In the genomic region with DNA sequence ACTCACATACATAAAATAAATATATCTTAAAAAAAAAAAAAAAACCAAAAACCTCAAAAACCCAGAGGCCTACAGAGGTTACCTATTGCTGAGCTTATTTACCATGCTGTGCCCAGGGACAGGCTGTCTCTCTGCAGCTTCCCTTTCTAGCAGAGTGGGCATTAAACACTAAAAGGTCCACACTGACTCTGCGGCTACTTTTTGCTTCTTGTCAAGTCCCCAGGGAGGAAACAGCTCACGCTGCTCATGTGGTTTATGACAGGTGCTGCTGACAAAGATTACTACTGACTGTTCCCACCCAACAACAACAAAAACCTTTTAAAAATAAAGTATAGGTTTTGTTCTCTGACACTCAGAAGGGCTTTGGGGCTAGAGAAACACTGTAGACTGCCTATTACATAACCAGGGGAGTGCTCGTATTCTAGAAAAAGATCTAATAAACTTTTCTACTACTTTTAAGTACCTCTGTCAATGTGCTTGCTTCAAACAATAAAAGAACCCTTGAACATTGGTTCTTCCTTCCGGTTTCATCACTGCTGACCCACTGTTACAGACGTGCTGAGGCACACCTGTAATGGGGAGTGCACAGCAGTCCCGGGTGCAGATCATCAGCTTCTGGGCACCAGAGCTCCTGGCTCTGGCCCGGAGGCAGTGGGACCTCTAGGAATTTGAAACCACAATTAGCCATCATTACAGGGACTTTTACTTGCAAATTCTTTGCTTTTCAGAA, we compare ENCODE assay signal across 27 mouse cellular contexts.
DNase-seq lines count a peak whose midpoint lies in the region; ATAC-seq and TF ChIP-seq lines count a peak whose summit lies in the region.
"Had no signal": no experiment of that assay in that cellular context is flagged by ENCODE, and none has a peak within 500 bp of the region (broad histone marks: within the 10 kb centered on the region; RNA-seq: fewer than 3 reads in every experiment).

No protein-coding gene starts in this region.

- no peak for DNase-seq in gastrocnemius, adult 2 months
- DNase-seq in gastrocnemius, postnatal 36 days = no peak
- peak; percentile 28 for DNase-seq in 416B (ENCODE audit: low read depth)
- peak; percentile 25 for DNase-seq in CD4-positive, CD25-positive, alpha-beta regulatory T cell, adult 2 months (ENCODE audit: low read depth, low spot score)
- DNase-seq in forebrain, postnatal 0 days = no peak
- DNase-seq in liver, postnatal 0 days = no peak
- DNase-seq: cerebellum, adult 11 months; cerebellum, adult 9-10 months; cerebellum, postnatal 36 days; embryo, embryonic 11 days; heart, postnatal 10 days; kidney, adult 11 months; kidney, postnatal 14 days; liver; lung, embryonic 14.5 days; thymus, postnatal 14 days had no signal

- intact Hi-C loops in gastrocnemius, adult 2 months (cut with DNase I) = no loop called here
- intact Hi-C loops in gastrocnemius, postnatal 36 days (cut with DNase I) = loop anchor here (5.0 kb wide), 2 partner anchors 55 to 130 kb away; no protein-coding TSS in a partner anchor

- TF ChIP-seq CTCF in gastrocnemius, adult 2 months (IDR thresholded peaks at IDR 0.05) = no peak
- no peak for TF ChIP-seq CTCF in forebrain, postnatal 0 days (IDR thresholded peaks at IDR 0.05; ENCODE audit: low read depth)
- no peak for TF ChIP-seq CTCF in liver, postnatal 0 days (IDR thresholded peaks at IDR 0.05; ENCODE audit: low read depth)

- H3K27me3 ChIP-seq in forebrain, postnatal 0 days (ENCODE audit: insufficient read depth, low read length) = no peaks in the 10 kb centered on the region
- no peaks in the 10 kb centered on the region for H3K27me3 ChIP-seq in liver, postnatal 0 days (ENCODE audit: insufficient read depth, low read length)
- no peaks in the 10 kb centered on the region for H3K27me3 ChIP-seq in intestine, embryonic 15.5 days (replicated peaks)
- H3K27me3 ChIP-seq: embryonic facial prominence, embryonic 12.5 days; heart, embryonic 13.5 days; neural tube, embryonic 15.5 days had no signal

- ATAC-seq in common myeloid progenitor, adult 5-6 weeks (replicated peaks; ENCODE audit: low read depth, poor library complexity, severe bottlenecking) = peak; percentile 51; the same call in 1 of the 2 replicates
- ATAC-seq in forebrain, postnatal 0 days = no peak
- no peak for ATAC-seq in liver, postnatal 0 days
- ATAC-seq in intestine, embryonic 15.5 days = no peak
- ATAC-seq: forebrain, embryonic 14.5 days; midbrain, embryonic 16.5 days had no signal

- WGBS in forebrain, postnatal 0 days = 83% methylated on average over 7 of the region's 7 CpGs
- 66% methylated on average over 7 of the region's 7 CpGs for WGBS in liver, postnatal 0 days (ENCODE audit: insufficient replicate concordance)
- 84% methylated on average over 7 of the region's 7 CpGs for WGBS in intestine, embryonic 15.5 days

- H3K9ac ChIP-seq in forebrain, postnatal 0 days = no peak overlapping the region
- no peak overlapping the region for H3K9ac ChIP-seq in liver, postnatal 0 days (replicated peaks)
- no peak overlapping the region for H3K9ac ChIP-seq in intestine, embryonic 15.5 days
- H3K9ac ChIP-seq: embryonic facial prominence, embryonic 12.5 days; heart, embryonic 13.5 days; hindbrain, embryonic 14.5 days; liver, embryonic 14.5 days; lung, embryonic 14.5 days; neural tube, embryonic 15.5 days had no signal

- H3K27ac ChIP-seq in gastrocnemius, adult 2 months = peak overlapping the region; percentile 24; the same call in 1 of the 2 replicates
- no peak overlapping the region for H3K27ac ChIP-seq in forebrain, postnatal 0 days (ENCODE audit: low read depth, low read length)
- H3K27ac ChIP-seq in liver, postnatal 0 days (ENCODE audit: low read depth) = no peak overlapping the region
- H3K27ac ChIP-seq in intestine, embryonic 15.5 days = no peak overlapping the region
- H3K27ac ChIP-seq: embryonic facial prominence, embryonic 12.5 days; heart, embryonic 13.5 days; hindbrain, embryonic 14.5 days; liver, embryonic 14.5 days; neural tube, embryonic 15.5 days had no signal

- H3K9me3 ChIP-seq in forebrain, postnatal 0 days (ENCODE audit: low read length) = no peaks in the 10 kb centered on the region
- H3K9me3 ChIP-seq in liver, postnatal 0 days (ENCODE audit: low read length) = no peaks in the 10 kb centered on the region
- H3K9me3 ChIP-seq in intestine, embryonic 15.5 days = no peaks in the 10 kb centered on the region
- H3K9me3 ChIP-seq: embryonic facial prominence, embryonic 12.5 days; heart, embryonic 13.5 days; neural tube, embryonic 15.5 days had no signal

- no peak for TF ChIP-seq EP300 in liver, postnatal 0 days (IDR thresholded peaks at IDR 0.05; ENCODE audit: low read depth)

- H3K4me1 ChIP-seq in forebrain, postnatal 0 days (ENCODE audit: insufficient read depth) = no peaks in the 10 kb centered on the region
- H3K4me1 ChIP-seq in liver, postnatal 0 days (ENCODE audit: insufficient read depth) = no peaks in the 10 kb centered on the region; the same call in 1 of the 2 replicates
- peaks cover 3% of the 10 kb centered on the region; the same call in 1 of the 2 replicates for H3K4me1 ChIP-seq in intestine, embryonic 15.5 days (replicated peaks)
- H3K4me1 ChIP-seq: embryonic facial prominence, embryonic 12.5 days; neural tube, embryonic 15.5 days had no signal

- H3K36me3 ChIP-seq in forebrain, postnatal 0 days (ENCODE audit: insufficient read depth) = peaks cover 3% of the 10 kb centered on the region; the same call in 1 of the 2 replicates
- H3K36me3 ChIP-seq in liver, postnatal 0 days (replicated peaks; ENCODE audit: insufficient read depth, low read length) = peaks cover 3% of the 10 kb centered on the region; the same call in 1 of the 2 replicates
- 0 out of 2 replicates have a peak, but pooled peaks cover 5% of the 10 kb centered on the region for H3K36me3 ChIP-seq in intestine, embryonic 15.5 days

- no peak overlapping the region for H3K4me3 ChIP-seq in gastrocnemius, adult 2 months
- H3K4me3 ChIP-seq in forebrain, postnatal 0 days (ENCODE audit: low read depth, low read length) = no peak overlapping the region
- no peak overlapping the region for H3K4me3 ChIP-seq in liver, postnatal 0 days (ENCODE audit: low read depth, low read length)
- H3K4me3 ChIP-seq in intestine, embryonic 15.5 days (replicated peaks) = no peak overlapping the region
- H3K4me3 ChIP-seq: embryonic facial prominence, embryonic 12.5 days; heart, embryonic 13.5 days; myocyte; neural tube, embryonic 15.5 days had no signal

- H3K4me2 ChIP-seq in forebrain, postnatal 0 days (ENCODE audit: low read depth) = no peak overlapping the region
- H3K4me2 ChIP-seq in liver, postnatal 0 days (ENCODE audit: low read depth, low read length) = no peak overlapping the region
- no peak overlapping the region for H3K4me2 ChIP-seq in intestine, embryonic 15.5 days (replicated peaks)
- H3K4me2 ChIP-seq: embryonic facial prominence, embryonic 12.5 days; heart, embryonic 13.5 days; hindbrain, embryonic 14.5 days; lung, embryonic 14.5 days; midbrain, embryonic 11.5 days; neural tube, embryonic 15.5 days had no signal

Comparison
In these comparisons a context has a peak if more than half of its experiments do, and no peak if none do; other contexts are left out.
1. DNase-seq: peak in 416B (single experiment) and CD4-positive, CD25-positive, alpha-beta regulatory T cell, adult 2 months (single experiment); none in gastrocnemius, adult 2 months (single experiment), gastrocnemius, postnatal 36 days (0 of 2), forebrain, postnatal 0 days (single experiment) and liver, postnatal 0 days (single experiment).